Mouse (Mus musculus) thymus, adult 2 months (tissue): ENCODE data around the gene Irak2. TPM values are rescaled to one million over a fixed set of nuclear protein-coding genes. Genes with fewer than 3 reads are reported as not detected.
A peak's percentile ranks its signal among the peaks of the same experiment; 100 is the strongest.

Source experiments
- DNase-seq: peaks from one replicate; pipeline ENCODE4 v3.0.0; 2021
- H3K27ac ChIP-seq: fragments of 200-500 bp; 2 replicates; pipeline ENCODE4 v1.5.1; 2012; ENCODE audit warnings: low read length, control low read depth; ENCODE audit not compliant: control insufficient read depth, insufficient read depth
- H3K27me3 ChIP-seq: fragments of 200-500 bp; 2 replicates; pipeline ENCODE4 v1.6.1; 2012; ENCODE audit warnings: mild to moderate bottlenecking, low read length, moderate library complexity, mixed read lengths; ENCODE audit not compliant: control insufficient read depth, insufficient read depth
- H3K36me3 ChIP-seq: fragments of 200-500 bp; 2 replicates; pipeline ENCODE4 v1.6.1; 2012; ENCODE audit warnings: mild to moderate bottlenecking, low read length, moderate library complexity; ENCODE audit not compliant: control insufficient read depth, insufficient read depth
- H3K4me1 ChIP-seq: fragments of 200-500 bp; replicated peaks from 2 replicates; pipeline ENCODE4 v1.6.1; 2012; ENCODE audit warnings: low read length; ENCODE audit not compliant: control insufficient read depth, insufficient read depth
- H3K4me3 ChIP-seq: fragments of 200-500 bp; 2 replicates; pipeline ENCODE4 v1.5.1; 2012; ENCODE audit warnings: mild to moderate bottlenecking, low read length, control low read depth, moderate library complexity; ENCODE audit not compliant: control insufficient read depth, insufficient read depth
- CTCF ChIP-seq: fragments of 200-500 bp; IDR thresholded peaks from 2 replicates; pipeline ENCODE4 v1.5.1; 2012; ENCODE audit warnings: mild to moderate bottlenecking, control low read depth, low read length, moderate library complexity, borderline replicate concordance; ENCODE audit not compliant: control insufficient read depth, poor library complexity, insufficient read depth; ENCODE audit errors: extremely low read depth
- POLR2A ChIP-seq: fragments of 200-500 bp; IDR thresholded peaks from 2 replicates; pipeline ENCODE4 v1.6.1; 2012; ENCODE audit warnings: mild to moderate bottlenecking, low read length, control low read depth, moderate library complexity; ENCODE audit not compliant: control insufficient read depth, poor library complexity, insufficient read depth; ENCODE audit errors: extremely low read depth
- WGBS: fragments of 180-500 bp; shearing (Covaris S2); methylation state at CpG from one replicate; pipeline ENCODE4 v1.1.7; 2018; 5-methylcytosine and 5-hydroxymethylcytosine counted together
- polyA plus RNA-seq: library from polyadenylated mRNA; depleted of rRNA; stranded (reverse); fragments of >200 nt; gene quantifications from 2 replicates; pipeline ENCODE4 v1.2.3, GENCODE M21; 2012

The Irak2 gene
- polyA plus RNA-seq, 1 experiment, result 17.8 TPM

GRCm38 (mm10) chr6:113614152-113614551, 24.1 kb upstream of the Irak2 start:
- no peak overlapping the region for H3K27ac ChIP-seq
- no peak overlapping the region for H3K4me3 ChIP-seq
- H3K27me3 ChIP-seq, result no peaks in the 10 kb centered on the region
- TF ChIP-seq CTCF (no peak), POLR2A (no peak)
- H3K36me3 ChIP-seq, result peaks cover 35% of the 10 kb centered on the region
- 99% methylated on average over 7 of the region's 7 CpGs for WGBS
- DNase-seq, result no peak
- H3K4me1 ChIP-seq, result no peaks in the 10 kb centered on the region

DNA sequence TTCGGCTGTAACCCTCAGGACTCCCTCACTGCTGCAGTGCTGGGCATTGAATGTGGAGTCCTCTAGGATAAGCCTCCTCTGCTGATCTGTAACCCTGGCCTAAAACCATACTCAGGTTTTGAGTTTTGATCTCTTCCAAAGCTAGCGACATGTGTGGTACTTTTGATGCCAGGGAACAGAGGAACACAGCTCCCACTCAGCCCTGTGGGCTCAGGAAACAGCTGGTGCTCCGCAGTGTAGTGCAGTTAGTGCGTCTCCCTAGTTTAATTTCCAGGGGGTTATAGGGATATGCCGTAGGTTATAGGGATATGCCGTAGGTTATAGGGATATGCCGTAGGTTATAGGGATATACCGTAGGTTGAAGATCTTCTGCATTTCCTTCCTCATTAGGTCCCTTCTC, 23.3 kb upstream of the Irak2 start:
- no peak overlapping the region for H3K27ac ChIP-seq
- H3K4me1 ChIP-seq, result no peaks in the 10 kb centered on the region
- H3K36me3 ChIP-seq, result peaks cover 35% of the 10 kb centered on the region
- no peak for DNase-seq
- TF ChIP-seq CTCF (no peak), POLR2A (no peak)
- 92% methylated on average over 8 of the region's 8 CpGs for WGBS
- no peak overlapping the region for H3K4me3 ChIP-seq
- no peaks in the 10 kb centered on the region for H3K27me3 ChIP-seq

DNA sequence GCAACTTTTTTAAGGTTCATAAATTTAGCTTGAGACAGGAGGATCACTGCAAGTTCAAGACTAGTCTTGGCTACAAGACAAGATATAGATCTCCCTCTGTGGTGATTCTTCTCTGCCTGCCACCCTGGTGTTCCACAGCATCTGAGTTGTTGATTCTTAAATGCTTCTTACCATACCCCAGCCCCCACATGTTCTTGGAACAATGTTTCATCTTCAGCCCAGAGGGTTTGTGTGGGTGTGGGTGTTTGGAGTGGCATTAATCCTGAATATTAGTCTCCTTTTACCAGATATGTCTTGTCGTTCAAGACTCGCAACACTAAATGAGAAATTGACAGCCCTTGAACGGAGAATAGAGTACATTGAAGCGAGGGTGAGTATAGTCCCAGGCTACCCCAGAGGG, 22.8 kb upstream of the Irak2 start:
- H3K27ac ChIP-seq, result no peak overlapping the region
- H3K4me1 ChIP-seq, result no peaks in the 10 kb centered on the region
- DNase-seq, result no peak
- WGBS, result 98% methylated on average over 4 of the region's 4 CpGs
- H3K36me3 ChIP-seq, result peaks cover 31% of the 10 kb centered on the region
- TF ChIP-seq POLR2A, result no peak
- TF ChIP-seq CTCF, result no peak
- H3K27me3 ChIP-seq, result no peaks in the 10 kb centered on the region
- H3K4me3 ChIP-seq, result no peak overlapping the region

DNA sequence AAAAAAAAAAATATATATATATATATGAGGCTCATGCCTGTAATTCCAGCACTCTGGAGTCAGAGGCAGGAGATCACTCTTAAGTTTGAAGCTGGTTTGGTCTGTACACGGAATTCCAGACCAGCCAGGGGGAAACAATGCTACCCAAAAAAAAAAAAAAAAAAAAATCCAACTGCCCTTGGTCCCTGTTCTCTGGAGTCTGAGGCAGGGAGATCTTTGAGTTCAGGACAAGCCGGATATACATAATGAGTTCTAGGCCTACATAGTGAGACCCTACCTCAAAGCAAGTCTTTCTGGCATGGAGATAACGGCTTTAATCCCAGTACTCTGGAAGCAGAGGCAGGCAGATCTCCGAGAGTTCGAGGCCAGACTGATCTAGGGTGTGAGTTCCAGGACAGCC, 14.9 kb upstream of the Irak2 start:
- peak overlapping the region; percentile 25; the same call in 1 of the 2 replicates for H3K4me3 ChIP-seq
- H3K27ac ChIP-seq, result no peak overlapping the region
- DNase-seq, result no peak
- H3K36me3 ChIP-seq, result peaks cover 4% of the 10 kb centered on the region; the same call in 1 of the 2 replicates
- TF ChIP-seq CTCF (no peak), POLR2A (no peak)
- no peaks in the 10 kb centered on the region for H3K27me3 ChIP-seq
- 48% methylated on average over 5 of the region's 5 CpGs for WGBS
- H3K4me1 ChIP-seq, result peaks cover 10% of the 10 kb centered on the region

- Histone ChIP-seq H3K4me1 (peaks cover 10% of the 10 kb centered on the region), H3K36me3 (peaks cover 7% of the 10 kb centered on the region), H3K27me3 (no peaks in the 10 kb centered on the region), H3K4me3 (peak within 1 kb of the TSS; percentile 76), H3K27ac (no peak within 1 kb of the TSS)
- WGBS, result 1% methylated on average over 74 of the region's 76 CpGs
- DNase-seq, result peak; percentile 85
- TF ChIP-seq POLR2A (no peak), CTCF (no peak)
Measured at GRCm38 (mm10) chr6:113623941-113624751, 14.1 kb upstream of the Irak2 start, which contains the start of gene Vhl. Gene Vhl, plus strand, starts transcription at chr6:113623959.

DNA sequence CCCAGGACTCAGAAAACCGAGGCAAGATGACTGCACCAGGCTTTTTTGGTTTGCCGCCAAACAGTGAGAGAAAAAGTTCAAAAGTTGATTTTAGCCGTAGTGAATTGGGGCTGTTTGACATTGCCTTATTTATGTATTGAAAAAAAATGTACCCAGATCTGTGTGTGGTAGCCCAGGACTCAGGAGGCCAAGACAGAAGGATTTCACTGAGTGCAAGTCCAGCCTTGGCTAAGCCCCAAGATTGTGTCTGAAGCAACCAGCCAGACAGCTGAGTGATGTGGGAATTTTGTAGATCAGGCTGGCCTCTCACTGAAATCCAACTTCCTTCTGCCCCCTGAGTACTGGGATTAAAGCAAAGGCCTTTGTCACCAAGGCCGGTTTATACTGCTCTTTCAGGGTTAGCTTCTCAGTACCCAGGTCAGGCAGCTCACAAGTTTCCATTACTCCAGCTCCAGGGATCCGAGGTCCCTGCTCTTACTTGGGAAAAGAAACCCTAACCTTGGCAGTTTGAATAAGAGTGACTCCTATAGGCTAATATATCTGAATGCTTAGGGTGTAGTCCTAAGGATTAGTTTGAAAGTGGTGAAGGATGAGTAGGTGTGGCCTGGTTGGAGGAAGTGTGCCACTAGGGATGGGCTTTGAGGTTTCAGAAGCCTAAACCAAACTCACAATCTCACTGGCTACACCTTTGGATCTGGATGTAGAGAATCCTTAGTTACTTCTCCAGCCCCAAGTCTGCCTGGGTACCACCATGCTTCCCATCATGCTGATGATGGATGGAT, 13.1 kb upstream of the Irak2 start:
- 74% methylated on average over 5 of the region's 5 CpGs for WGBS
- H3K4me3 ChIP-seq, result no peak overlapping the region; the same call in 1 of the 2 replicates
- H3K27me3 ChIP-seq, result no peaks in the 10 kb centered on the region
- TF ChIP-seq POLR2A (no peak), CTCF (no peak)
- no peak for DNase-seq
- peaks cover 16% of the 10 kb centered on the region for H3K36me3 ChIP-seq
- H3K27ac ChIP-seq, result no peak overlapping the region
- H3K4me1 ChIP-seq, result peaks cover 10% of the 10 kb centered on the region

GRCm38 (mm10) chr6:113630322-113630721, 7.9 kb upstream of the Irak2 start:
- DNase-seq, result no peak
- Histone ChIP-seq H3K4me1 (no peaks in the 10 kb centered on the region), H3K27me3 (no peaks in the 10 kb centered on the region), H3K4me3 (no peak overlapping the region), H3K36me3 (peaks cover 27% of the 10 kb centered on the region), H3K27ac (no peak overlapping the region)
- 86% methylated on average over 5 of the region's 5 CpGs for WGBS
- TF ChIP-seq POLR2A (no peak), CTCF (no peak)
